Mouse (Mus musculus) forebrain, postnatal 0 days (tissue): ENCODE measurements around the gene Sun2. TPM values are rescaled to one million over a fixed set of nuclear protein-coding genes. Genes with fewer than 3 reads are reported as not detected.
A peak's percentile ranks its signal among the peaks of the same experiment; 100 is the strongest.

Experiments used
- ATAC-seq: fragments of 200-750 bp; cut with Nextera tagmentation; 2 replicates; pipeline ENCODE4 v1.8.0; 2017; ENCODE audit warnings: mild to moderate bottlenecking, moderate library complexity
- DNase-seq: peaks from one replicate; pipeline ENCODE4 v3.0.0-alpha.2; 2015
- H3K27ac ChIP-seq: fragments of 300-500 bp; sonication (generic); 2 replicates; pipeline ENCODE4 v1.5.1; 2014; ENCODE audit warnings: low read depth, mild to moderate bottlenecking, antibody characterized with exemption, low read length, moderate library complexity, mixed read lengths
- H3K27me3 ChIP-seq: fragments of 300-500 bp; sonication (generic); 2 replicates; pipeline ENCODE4 v1.6.1; 2014; ENCODE audit warnings: mild to moderate bottlenecking, low read length, mixed read lengths; ENCODE audit not compliant: insufficient read depth
- H3K36me3 ChIP-seq: fragments of 300-500 bp; sonication (generic); 2 replicates; pipeline ENCODE4 v1.6.1; 2014; ENCODE audit warnings: mild to moderate bottlenecking, moderate library complexity; ENCODE audit not compliant: insufficient read depth
- H3K4me1 ChIP-seq: fragments of 300-500 bp; sonication (generic); 2 replicates; pipeline ENCODE4 v1.6.1; 2014; ENCODE audit warnings: antibody characterized with exemption; ENCODE audit not compliant: insufficient read depth
- H3K4me2 ChIP-seq: fragments of 300-500 bp; sonication (generic); 2 replicates; pipeline ENCODE4 v1.6.1; 2014; ENCODE audit warnings: low read depth, mild to moderate bottlenecking, moderate library complexity
- H3K4me3 ChIP-seq: fragments of 300-500 bp; sonication (generic); 2 replicates; pipeline ENCODE4 v1.5.1; 2014; ENCODE audit warnings: low read depth, low read length, mixed read lengths
- H3K9ac ChIP-seq: fragments of 300-500 bp; sonication (generic); 2 replicates; pipeline ENCODE4 v1.6.1; 2014; ENCODE audit warnings: mild to moderate bottlenecking
- H3K9me3 ChIP-seq: fragments of 300-500 bp; sonication (generic); 2 replicates; pipeline ENCODE4 v1.6.1; 2016; ENCODE audit warnings: low read length
- CTCF ChIP-seq: sonication (generic); IDR thresholded peaks from 2 replicates; pipeline ENCODE4 v1.5.1; 2016; ENCODE audit warnings: antibody characterized with exemption, control low read depth, low read depth
- WGBS: fragments of 180-500 bp; shearing (Covaris S2); extraction: QIAGEN DNeasy Blood & Tissue Kit; methylation state at CpG from one replicate; pipeline ENCODE4 v1.1.7; 2014; 5-methylcytosine and 5-hydroxymethylcytosine counted together
- polyA plus RNA-seq: library from polyadenylated mRNA; unstranded; fragments of >200 nt; fragmentation: Nextera tagmentation; extraction: Ambion mirVana; gene quantifications from 2 replicates; pipeline ENCODE4 v1.2.1, GENCODE M21; 2015
- total RNA-seq: library from RNA; depleted of rRNA; stranded (reverse); fragments of >200 nt; gene quantifications from 2 replicates; pipeline ENCODE4 v1.2.3, GENCODE M21; 2014; rRNA removed

The Sun2 gene
- total and polyA plus RNA-seq, 2 experiments from 2014 or later = 3.7 to 56.4 TPM

- Histone ChIP-seq H3K4me3 (peak overlapping the region; percentile 71), H3K27ac (no peak overlapping the region), H3K9ac (peak overlapping the region; percentile 71), H3K9me3 (no peaks in the 10 kb centered on the region), H3K4me2 (peak overlapping the region; percentile 70), H3K27me3 (no peaks in the 10 kb centered on the region), H3K4me1 (peaks cover 31% of the 10 kb centered on the region), H3K36me3 (no peaks in the 10 kb centered on the region)
- TF ChIP-seq CTCF = no peak
- DNase-seq (no peak), ATAC-seq (no peak)
- WGBS = 68% methylated on average over 19 of the region's 19 CpGs
Measured at GRCm38 (mm10) chr15:79683707-79684465, 58.5 kb downstream of the Sun2 start.

GRCm38 (mm10) chr15:79683146-79683545, 59.2 kb downstream of the Sun2 start:
- Histone ChIP-seq H3K9ac (no peak overlapping the region), H3K9me3 (no peaks in the 10 kb centered on the region), H3K4me2 (peak overlapping the region; percentile 70), H3K27ac (no peak overlapping the region), H3K4me3 (no peak overlapping the region), H3K4me1 (peaks cover 31% of the 10 kb centered on the region), H3K27me3 (no peaks in the 10 kb centered on the region), H3K36me3 (no peaks in the 10 kb centered on the region)
- 86% methylated on average over 6 of the region's 6 CpGs for WGBS
- ATAC-seq (no peak), DNase-seq (no peak)
- no peak for TF ChIP-seq CTCF

GRCm38 (mm10) chr15:79681973-79682372, 60.4 kb downstream of the Sun2 start:
- Histone ChIP-seq H3K4me3 (no peak overlapping the region), H3K9me3 (no peaks in the 10 kb centered on the region), H3K27ac (no peak overlapping the region), H3K36me3 (0 out of 2 replicates have a peak, but pooled peaks cover 2% of the 10 kb centered on the region), H3K9ac (no peak overlapping the region), H3K4me2 (no peak overlapping the region), H3K27me3 (no peaks in the 10 kb centered on the region), H3K4me1 (peaks cover 31% of the 10 kb centered on the region)
- DNase-seq = no peak
- 85% methylated on average over 4 of the region's 4 CpGs for WGBS
- no peak for ATAC-seq
- no peak for TF ChIP-seq CTCF

GRCm38 (mm10) chr15:79677936-79678335, 64.4 kb downstream of the Sun2 start:
- H3K9me3 ChIP-seq = no peaks in the 10 kb centered on the region
- no peak overlapping the region for H3K9ac ChIP-seq
- no peak for ATAC-seq
- TF ChIP-seq CTCF = no peak
- H3K4me1 ChIP-seq = no peaks in the 10 kb centered on the region
- no peaks in the 10 kb centered on the region for H3K27me3 ChIP-seq
- no peak overlapping the region for H3K27ac ChIP-seq
- 86% methylated on average over 2 of the region's 2 CpGs for WGBS
- no peak overlapping the region for H3K4me2 ChIP-seq
- no peak for DNase-seq
- no peak overlapping the region for H3K4me3 ChIP-seq
- H3K36me3 ChIP-seq = peaks cover 37% of the 10 kb centered on the region

Other genes with a start within 250 kb of the Sun2 start
- 17.3 and 17.8 TPM in 2 replicates for gene Kcnj4, start 237.3 kb downstream of the Sun2 start, total RNA-seq
- 0.99 and 1.1 TPM in 2 replicates for gene Kcnj4, start 237.3 kb downstream of the Sun2 start, polyA plus RNA-seq
- 3.1 and 5.6 TPM in 2 replicates for gene Kdelr3, start 226.1 kb downstream of the Sun2 start, total RNA-seq
- 5.3 and 6.8 TPM in 2 replicates for gene Kdelr3, start 226.1 kb downstream of the Sun2 start, polyA plus RNA-seq
- gene Ddx17, start 195.8 kb downstream of the Sun2 start, total RNA-seq = 373 and 392 TPM in 2 replicates
- 21.5 and 26.5 TPM in 2 replicates for gene Ddx17, start 195.8 kb downstream of the Sun2 start, polyA plus RNA-seq
- gene Dmc1, start 137.4 kb downstream of the Sun2 start, total RNA-seq = 1.8 and 3.2 TPM in 2 replicates
- gene Dmc1, start 137.4 kb downstream of the Sun2 start, polyA plus RNA-seq = 0.44 and 0.49 TPM in 2 replicates
- gene Fam227a, start 83.6 kb downstream of the Sun2 start, total RNA-seq = 17.1 and 25.7 TPM in 2 replicates
- 1.0 and 1.9 TPM in 2 replicates for gene Fam227a, start 83.6 kb downstream of the Sun2 start, polyA plus RNA-seq
- gene Cby1, start 83.3 kb downstream of the Sun2 start, total RNA-seq = 70.3 and 107 TPM in 2 replicates
- gene Cby1, start 83.3 kb downstream of the Sun2 start, polyA plus RNA-seq = 117 and 119 TPM in 2 replicates
- 132 and 167 TPM in 2 replicates for gene Tomm22, start 71.7 kb downstream of the Sun2 start, total RNA-seq
- 248 and 266 TPM in 2 replicates for gene Tomm22, start 71.7 kb downstream of the Sun2 start, polyA plus RNA-seq
- gene Josd1, start 54.6 kb downstream of the Sun2 start, total RNA-seq = 49.2 and 54.1 TPM in 2 replicates
- 18.6 and 20.2 TPM in 2 replicates for gene Josd1, start 54.6 kb downstream of the Sun2 start, polyA plus RNA-seq
- 74.2 and 78.1 TPM in 2 replicates for gene Gtpbp1, start 51.7 kb downstream of the Sun2 start, total RNA-seq
- 43.4 and 47.6 TPM in 2 replicates for gene Gtpbp1, start 51.7 kb downstream of the Sun2 start, polyA plus RNA-seq
- gene Dnal4, start 35.3 kb upstream of the Sun2 start, total RNA-seq = 58.3 and 59.2 TPM in 2 replicates
- 81.5 and 94.5 TPM in 2 replicates for gene Dnal4, start 35.3 kb upstream of the Sun2 start, polyA plus RNA-seq
- 129 and 184 TPM in 2 replicates for gene Nptxr, start 62.2 kb upstream of the Sun2 start, total RNA-seq
- gene Nptxr, start 62.2 kb upstream of the Sun2 start, polyA plus RNA-seq = 41.9 and 87.3 TPM in 2 replicates
- gene Npcd, start 91.7 kb upstream of the Sun2 start, total RNA-seq = 9.0 and 18.6 TPM in 2 replicates
- gene Npcd, start 91.7 kb upstream of the Sun2 start, polyA plus RNA-seq = 3.7 and 4.0 TPM in 2 replicates
- 69.1 and 86.8 TPM in 2 replicates for gene Cbx6, start 92.2 kb upstream of the Sun2 start, total RNA-seq
- gene Cbx6, start 92.2 kb upstream of the Sun2 start, polyA plus RNA-seq = 27.5 and 53.8 TPM in 2 replicates
- 4.0 and 5.3 TPM in 2 replicates for gene Apobec3, start 149.1 kb upstream of the Sun2 start, total RNA-seq
- gene Apobec3, start 149.1 kb upstream of the Sun2 start, polyA plus RNA-seq = 3.1 and 3.6 TPM in 2 replicates
- 6.4 and 11.1 TPM in 2 replicates for gene Cbx7, start 228.6 kb upstream of the Sun2 start, total RNA-seq
- 2.4 and 3.1 TPM in 2 replicates for gene Cbx7, start 228.6 kb upstream of the Sun2 start, polyA plus RNA-seq